Mouse (Mus musculus) stomach, postnatal 0 days (tissue): ENCODE results near the gene Plg.
A peak's percentile ranks its signal among the peaks of the same experiment; 100 is the strongest.

ENCODE experiments used
- CTCF ChIP-seq: IDR thresholded peaks from 2 replicates; pipeline ENCODE4 v1.5.1; 2016; ENCODE audit warnings: antibody characterized with exemption, low read depth, mild to moderate bottlenecking, moderate library complexity
- EP300 ChIP-seq: optimal IDR thresholded peaks from 2 replicates; pipeline ENCODE3; 2016; ENCODE audit warnings: antibody characterized with exemption

GRCm38 (mm10) chr17:12420886-12421574, 42.6 kb downstream of the Plg start:
- TF ChIP-seq EP300, result no peak
- TF ChIP-seq CTCF, result peak; percentile 69
